Mouse (Mus musculus) left cerebral cortex, postnatal 36 days (tissue): Measurements from ENCODE around the gene Ctnna2. TPM values are rescaled to one million over a fixed set of nuclear protein-coding genes. Genes with fewer than 3 reads are reported as not detected.

Source experiments
- DNase-seq, 2 experiments: peaks; one replicate each; pipeline ENCODE4 v3.0.0; 2021 to 2022; ENCODE audit warnings: low spot score in 2 of 2, mixed read lengths in 1 of 2
- intact Hi-C: fragments of 180-260 bp; cut with DNase I; formaldehyde crosslinking; loops from one replicate; pipeline ENCODE4 v1.15.1; 2025
- total RNA-seq, 2 experiments: library from RNA; stranded (reverse); gene quantifications; 2 replicates each; pipeline ENCODE4 v1.2.3; 2021

Gene Ctnna2
- total RNA-seq, 2 experiments from 2014 or later: 115 to 122 TPM

DNA sequence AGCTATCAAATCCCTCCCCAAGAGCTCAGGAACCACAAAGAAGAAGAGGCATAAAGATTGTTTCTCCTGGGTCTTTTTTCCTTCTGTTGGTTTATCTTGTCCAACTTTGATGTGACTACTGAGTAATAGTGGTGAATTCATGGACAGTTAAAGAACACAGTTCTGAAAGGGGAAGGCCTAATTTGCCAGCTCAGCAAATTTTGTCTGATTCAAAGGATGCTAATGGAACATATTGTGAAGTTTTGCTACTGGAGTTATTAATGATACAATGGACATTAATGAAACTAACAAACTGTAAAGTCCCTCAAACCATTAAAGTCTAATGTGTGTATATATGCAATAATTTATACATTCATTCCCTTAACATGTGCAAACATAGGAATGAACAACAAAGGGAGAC is 635.7 kb downstream of the Ctnna2 start:
- DNase-seq: no peak
- intact Hi-C loops: no loop called here

DNA sequence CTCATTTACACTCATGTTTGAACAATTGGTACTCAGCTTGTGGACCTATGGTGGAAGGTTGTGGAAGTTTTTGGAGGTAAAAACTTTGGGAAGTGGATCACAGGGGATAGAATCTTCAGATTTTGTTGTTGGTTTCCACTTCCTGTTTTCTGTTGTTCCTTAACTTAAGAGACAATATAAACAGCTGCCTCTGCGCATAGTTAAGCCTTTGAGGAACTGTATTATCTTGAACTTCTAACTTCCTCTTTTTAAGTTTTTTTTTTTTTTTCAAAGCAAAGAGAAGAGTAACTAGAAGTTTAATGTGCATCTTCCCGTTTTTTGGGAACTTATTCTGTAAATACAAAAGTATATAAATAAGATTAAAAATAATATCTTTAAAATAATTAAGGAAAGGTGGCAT is 644.0 kb downstream of the Ctnna2 start:
- DNase-seq: no peak
- intact Hi-C loops: no loop called here

DNA sequence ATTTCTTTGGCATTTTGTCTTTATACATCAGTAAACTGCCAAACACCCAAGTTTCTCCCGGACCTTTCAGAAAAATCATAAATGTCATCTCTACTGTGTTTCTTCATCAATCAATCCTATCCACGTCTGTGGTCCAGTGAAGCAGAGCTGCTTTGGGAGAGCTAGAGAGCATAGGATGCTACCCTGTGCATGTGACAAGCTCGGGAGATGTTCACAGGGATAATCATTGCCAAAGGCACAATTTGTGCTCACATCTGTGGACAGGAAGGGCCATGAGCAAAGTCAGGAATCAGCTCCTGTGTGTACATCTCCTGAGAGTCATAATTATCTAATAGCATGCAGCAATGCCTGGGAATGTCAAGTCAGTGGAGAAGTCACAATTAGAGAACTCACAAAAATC is 654.8 kb downstream of the Ctnna2 start:
- peak in 1 of 2 experiments; percentile 6 for DNase-seq
- intact Hi-C loops: no loop called here

DNA sequence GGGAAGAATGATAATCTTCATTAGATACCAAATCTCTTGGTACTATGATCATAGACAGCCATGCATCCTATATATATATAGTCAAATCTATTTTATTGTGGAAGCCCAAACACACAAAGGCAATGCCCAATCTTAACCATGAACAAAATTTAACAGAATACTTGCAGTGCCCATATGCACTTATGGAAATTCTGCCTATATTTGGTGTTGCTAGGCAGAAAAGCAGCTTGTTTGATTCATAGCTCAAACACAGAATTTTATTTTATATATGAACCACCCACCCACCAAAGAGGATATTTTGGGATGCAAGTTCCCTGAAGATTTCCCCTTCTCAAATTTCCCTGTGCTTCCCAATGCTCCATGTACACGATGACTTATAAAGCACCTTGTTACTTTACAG is 655.2 kb downstream of the Ctnna2 start:
- intact Hi-C loops: no loop called here
- no peak for DNase-seq

DNA sequence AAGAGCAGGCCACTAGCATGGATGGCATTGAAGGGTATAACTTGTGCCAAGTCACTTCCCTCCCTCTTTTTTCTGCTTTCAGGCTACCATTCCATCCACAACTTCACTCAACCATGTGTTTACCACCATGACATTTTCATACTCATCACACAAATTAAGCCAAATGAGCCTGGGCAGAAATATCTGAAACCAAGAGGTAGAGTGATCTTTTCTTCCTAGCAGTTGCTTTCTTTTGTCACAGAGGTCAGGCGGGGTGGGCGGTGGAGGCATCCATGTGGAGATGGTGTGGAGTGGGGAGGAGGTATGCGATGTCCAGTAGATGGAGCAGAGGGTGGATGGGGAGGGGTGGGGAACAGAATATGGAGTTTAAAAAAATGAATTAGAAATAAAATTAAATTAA is 672.7 kb downstream of the Ctnna2 start:
- no peak for DNase-seq
- intact Hi-C loops: no loop called here

DNA sequence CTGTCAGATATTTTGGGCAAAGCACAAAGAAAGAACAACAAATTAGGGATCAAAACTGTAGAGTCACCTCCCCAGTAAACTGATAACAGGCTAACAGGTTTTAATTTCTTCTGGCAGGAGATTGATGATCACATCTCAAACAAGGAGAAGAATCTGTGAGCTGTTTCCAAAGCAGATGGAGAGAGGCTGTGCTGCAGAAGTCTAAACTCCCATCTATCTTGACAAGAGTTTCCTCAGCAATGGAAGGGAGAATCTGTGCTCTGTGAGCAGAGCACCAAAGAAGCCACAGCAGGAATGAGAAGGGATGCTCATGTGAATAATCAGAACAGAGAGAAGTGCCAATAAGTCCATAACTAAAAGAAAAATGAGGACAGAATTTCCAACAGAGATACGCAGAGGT is 678.2 kb downstream of the Ctnna2 start:
- no peak for DNase-seq
- intact Hi-C loops: no loop called here

DNA sequence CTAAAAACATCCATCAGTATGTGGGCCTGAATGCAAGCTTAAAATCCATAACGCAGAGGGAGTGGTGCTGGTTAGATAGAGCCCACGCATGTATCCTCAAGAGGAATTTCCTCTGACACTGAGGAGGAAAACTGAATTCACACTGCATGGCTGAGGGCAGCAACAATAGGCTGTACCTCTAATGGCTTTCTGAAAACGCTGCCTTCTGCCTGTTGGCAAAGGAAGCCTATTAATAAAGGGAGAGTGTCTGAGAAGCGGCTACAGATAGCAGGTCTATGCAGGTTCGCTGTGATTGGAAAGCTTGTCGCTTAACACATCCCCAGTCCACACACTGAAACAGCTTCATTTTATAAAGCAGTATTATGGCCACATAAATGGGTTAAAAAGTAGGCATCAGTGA is 688.1 kb downstream of the Ctnna2 start:
- no peak for DNase-seq
- intact Hi-C loops: no loop called here

DNA sequence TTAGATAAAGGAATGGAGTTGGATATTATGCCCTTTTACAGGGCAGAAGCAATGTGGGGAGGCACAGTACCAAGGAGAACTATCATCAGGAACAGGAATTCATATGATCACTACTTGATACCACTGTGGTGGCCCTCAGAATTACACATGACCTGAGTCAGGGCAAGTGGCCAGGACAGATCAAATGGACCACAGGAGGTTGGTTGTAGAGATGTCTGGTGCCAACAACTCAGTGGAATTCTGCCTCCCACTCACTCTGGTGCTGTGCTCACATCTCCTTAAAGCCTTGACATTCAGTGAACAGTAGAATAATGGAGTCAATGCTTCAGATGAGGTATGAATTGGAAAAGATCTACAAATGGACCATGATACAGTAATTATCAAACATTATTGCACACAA is 691.1 kb downstream of the Ctnna2 start:
- intact Hi-C loops: no loop called here
- no peak for DNase-seq

DNA sequence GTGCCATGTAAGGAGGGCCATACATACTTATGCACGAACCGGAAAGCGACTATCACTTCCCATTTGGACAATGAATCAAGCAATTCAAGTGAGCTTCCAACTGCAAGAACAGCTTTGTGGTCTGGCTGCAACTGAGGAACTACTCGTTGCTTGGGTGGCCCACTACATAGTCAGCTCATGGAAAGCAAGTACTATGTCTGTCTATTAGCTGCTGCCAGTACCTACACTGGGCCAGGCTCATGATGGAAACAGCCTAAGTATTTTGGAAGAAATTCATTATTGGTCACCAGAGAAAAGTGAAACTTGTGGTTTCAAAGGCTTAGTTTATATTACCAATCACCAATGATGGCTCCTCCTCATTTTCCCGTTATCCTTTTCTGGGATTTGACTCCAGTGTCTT is 693.2 kb downstream of the Ctnna2 start:
- DNase-seq: no peak
- intact Hi-C loops: no loop called here

DNA sequence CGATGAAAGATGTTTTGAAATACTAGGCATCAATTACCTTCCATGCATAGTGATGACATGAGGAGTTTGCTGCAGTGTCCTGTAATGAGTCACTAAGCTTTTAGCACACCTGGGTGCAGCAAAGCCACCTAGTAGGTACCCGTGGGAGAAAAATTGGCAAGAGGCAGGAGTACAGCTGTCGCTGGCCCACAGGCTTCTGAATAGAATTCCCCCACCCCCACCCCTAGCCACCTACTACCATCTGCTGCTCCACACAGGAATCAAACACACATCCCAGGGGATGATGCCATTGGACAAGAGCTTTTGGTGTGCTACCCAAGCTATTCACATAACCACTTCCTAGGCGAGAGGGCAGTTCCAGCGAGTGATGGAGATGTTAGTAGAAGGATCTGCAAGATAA is 700.7 kb downstream of the Ctnna2 start:
- intact Hi-C loops: no loop called here
- peak; percentile 41 to 56 for DNase-seq

DNA sequence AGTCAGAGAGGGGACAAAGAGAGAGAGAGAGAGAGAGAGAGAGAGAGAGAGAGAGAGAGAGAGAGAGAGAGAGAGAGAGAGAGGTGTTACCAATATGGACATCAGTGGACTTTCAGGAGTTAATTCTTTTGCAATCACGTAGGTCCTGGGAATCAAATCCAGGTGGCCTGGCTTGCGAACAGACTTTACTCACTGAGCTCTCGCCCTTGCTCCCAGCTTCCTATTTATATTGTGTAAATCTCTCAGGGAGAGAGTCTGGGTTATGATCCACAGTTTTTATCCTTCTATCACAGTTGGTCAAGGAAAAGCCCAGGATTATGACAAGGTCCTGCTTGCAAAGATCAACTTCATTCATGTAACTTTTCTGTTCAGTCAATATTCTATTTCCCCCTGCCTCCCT is 714.3 kb downstream of the Ctnna2 start:
- intact Hi-C loops: no loop called here
- DNase-seq: no peak

DNA sequence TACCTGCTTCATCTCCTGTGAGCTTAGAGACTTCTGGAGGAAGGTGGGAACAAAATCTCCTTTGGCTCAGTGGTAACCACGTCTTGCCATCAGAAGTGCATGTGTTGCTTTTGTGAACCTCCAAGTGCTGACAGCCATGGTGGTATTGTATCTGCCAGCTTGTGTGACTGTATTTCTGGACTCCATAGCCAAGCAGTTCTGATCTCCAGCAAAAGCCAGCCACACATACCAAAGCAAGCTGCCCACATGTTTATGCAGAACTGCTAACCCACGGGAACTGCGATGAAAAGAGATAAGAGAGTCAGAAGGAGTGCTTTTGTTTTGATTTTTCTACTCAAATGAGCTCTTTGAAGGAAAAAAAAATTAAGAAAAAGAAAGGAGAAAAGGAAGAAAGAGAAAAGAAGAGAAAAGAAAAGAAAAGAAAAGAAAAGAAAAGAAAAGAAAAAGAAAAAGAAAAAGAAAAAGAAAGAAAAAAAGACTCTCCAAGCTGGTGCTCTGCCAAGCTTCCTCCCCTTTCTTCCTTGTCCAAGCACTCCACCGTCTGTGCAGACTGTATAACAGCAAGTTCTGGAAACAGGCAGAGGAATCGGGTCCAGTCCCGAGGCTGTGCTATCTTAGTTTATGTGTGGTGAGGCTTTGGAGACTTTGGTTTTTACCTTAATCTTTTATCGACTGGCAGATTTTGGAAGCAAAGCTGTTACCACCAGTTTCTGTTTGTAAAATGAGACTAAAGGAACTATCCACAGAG is 722.0 kb downstream of the Ctnna2 start:
- DNase-seq: no peak
- intact Hi-C loops: no loop called here

DNA sequence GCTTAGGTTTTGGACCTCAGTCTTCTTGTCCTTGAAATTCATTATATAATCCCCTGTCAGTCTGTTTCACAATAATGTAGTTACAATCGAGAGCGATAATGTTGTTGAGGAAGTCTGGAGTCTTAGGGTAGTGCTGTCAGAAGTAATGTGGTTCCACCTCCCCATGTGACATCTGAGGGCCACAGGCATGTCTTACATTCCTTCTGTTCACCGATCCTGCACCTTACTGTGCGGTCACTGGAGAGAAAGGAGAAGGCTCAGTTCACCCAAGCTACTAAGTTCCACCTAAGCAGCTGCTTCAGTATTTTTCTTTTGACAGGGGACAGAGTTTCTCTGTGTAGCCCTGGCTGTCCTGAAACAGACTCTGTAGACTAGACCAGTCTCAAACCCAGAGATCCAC is 723.2 kb downstream of the Ctnna2 start:
- intact Hi-C loops: no loop called here

DNA sequence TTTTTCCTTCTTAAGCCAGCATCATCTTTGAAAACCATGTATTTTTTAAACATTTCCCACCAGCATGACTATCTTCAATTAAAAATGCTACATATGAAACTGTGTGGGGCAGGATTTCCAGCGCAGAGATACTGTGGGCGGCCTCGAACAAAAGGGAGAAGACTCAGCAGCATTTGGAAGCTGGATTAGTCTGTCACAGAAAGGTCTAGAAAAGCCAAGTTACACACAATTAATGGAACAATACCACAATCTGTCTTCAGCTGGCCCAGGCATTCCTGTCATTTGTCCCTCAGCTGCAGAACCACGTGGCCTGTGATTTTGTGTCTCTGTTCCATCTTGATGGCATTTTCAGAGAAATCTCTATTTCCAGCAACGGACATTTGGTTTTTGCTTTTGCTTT is 726.0 kb downstream of the Ctnna2 start:
- intact Hi-C loops: no loop called here
- no peak for DNase-seq

More for the DNA sequence above, 723.2 kb downstream of the Ctnna2 start:
- no peak for DNase-seq

DNA sequence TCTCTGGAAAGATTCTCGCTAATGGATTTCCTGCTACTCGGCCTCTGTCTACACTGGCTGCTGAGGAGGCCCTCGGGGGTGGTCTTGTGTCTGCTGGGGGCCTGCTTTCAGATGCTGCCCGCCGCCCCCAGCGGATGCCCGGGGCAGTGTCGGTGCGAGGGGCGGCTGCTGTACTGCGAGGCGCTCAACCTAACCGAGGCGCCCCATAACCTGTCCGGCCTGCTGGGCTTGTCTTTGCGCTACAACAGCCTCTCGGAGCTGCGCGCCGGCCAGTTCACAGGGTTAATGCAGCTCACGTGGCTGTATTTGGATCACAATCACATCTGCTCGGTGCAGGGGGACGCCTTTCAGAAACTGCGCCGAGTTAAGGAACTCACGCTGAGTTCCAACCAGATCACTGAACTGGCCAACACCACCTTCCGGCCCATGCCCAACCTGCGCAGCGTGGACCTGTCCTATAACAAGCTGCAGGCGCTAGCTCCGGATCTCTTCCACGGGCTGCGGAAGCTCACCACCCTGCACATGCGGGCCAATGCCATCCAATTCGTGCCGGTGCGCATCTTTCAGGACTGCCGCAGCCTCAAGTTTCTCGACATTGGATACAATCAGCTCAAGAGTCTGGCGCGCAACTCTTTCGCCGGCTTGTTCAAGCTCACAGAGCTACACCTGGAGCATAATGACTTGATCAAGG is 735.8 kb downstream of the Ctnna2 start:
- intact Hi-C loops: no loop called here
- peak in 1 of 2 experiments; percentile 57 for DNase-seq

DNA sequence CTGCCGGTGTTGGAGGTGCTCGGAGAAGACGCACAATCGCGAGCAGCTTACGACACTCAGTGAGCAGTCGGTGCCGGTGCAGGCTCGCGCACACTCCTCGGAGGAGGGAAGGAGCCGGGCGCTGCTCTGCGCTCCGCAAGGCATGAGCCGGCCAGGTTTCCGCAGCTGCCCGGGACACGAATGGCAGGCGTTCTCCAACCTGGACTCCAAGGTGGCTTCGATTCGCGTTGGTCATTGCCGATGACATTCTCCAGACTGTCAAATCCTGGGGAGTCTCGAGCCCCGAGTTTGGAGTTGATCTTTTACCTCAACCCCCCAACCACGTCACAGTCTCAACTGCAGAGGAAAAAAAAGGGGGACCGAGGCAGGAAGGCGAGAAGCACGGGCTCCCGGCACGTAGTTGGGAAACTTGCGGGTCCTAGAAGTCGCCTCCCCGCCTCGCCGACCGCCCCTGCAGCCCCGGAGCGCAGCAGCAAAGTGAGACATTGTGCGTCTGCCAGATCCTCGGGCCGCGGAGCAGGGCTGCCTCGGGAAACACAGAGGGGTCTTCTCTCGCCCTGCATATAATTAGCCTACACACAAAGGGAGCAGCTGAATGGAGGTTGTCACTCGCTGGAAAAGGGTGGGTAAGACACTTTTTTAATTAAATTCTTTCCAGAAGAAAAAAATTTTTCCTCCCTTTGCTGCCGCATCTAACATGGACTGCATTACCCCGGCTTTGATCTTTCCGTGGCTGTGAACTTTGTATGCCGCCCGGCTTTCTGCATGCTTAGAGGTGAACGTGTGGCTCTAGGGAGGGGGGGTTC is 736.7 kb downstream of the Ctnna2 start, which contains the start of gene Lrrtm1:
Gene Lrrtm1, plus strand, starts transcription at position 89 of the 806 bp plus-strand sequence.
- intact Hi-C loops: no loop called here
- peak; percentile 82 to 84 for DNase-seq

DNA sequence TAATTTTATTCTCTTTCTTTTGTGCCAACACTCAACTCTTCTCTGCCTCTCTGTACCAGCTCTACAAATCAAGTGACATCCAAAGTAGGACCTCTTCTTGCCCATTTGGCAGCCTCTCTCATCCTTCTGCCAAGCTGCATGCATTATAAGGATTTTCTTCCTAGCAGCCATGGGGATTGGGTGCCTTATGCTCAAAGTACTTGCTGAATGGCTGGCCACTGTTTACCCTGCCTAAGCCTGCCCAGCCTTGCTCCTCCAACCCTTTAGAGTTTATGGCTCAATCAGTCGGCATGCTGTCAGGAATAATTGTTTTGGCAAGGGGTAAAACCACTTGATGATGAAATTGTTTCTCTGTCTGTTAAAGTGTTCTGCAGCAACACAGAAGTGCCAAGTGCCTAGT is 739.1 kb downstream of the Ctnna2 start:
- no peak for DNase-seq
- intact Hi-C loops: no loop called here

DNA sequence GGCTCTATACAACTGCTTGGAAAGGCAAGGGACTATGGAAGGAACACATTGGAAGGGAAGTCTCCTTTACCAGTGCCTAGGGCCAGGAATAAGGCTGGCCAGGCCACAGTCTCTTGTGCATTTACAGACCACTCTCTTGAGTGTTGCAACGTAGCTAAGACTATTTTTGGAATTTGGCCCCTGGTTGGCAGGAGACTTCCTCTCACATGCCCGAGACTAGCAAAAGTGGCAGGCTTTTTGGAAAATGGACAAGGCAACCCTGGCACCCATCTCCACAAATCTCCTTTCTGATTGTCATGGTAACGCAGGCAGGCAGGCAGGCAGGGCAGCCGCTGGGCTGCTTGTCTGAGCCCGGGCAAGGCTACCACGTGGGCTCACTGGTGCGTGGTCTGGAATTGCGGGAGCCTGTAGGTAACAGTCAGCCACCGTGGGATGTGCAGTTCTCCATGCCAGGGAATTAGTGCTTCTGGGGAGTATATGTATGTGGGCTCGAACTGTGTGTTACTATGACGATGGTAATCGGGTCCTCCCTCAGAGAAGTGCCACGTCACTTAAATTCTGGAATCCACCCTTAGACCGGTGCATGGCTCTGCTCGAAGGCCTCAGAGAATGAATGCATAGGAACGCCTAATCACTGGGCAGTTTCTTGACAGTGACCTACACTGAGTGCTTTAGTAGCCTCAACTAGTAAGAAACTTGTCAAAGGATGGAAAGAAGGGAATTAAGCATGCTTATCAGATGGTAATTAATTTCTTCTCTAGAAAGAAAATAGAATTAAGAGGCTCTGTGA is 756.5 kb downstream of the Ctnna2 start:
- intact Hi-C loops: no loop called here

DNA sequence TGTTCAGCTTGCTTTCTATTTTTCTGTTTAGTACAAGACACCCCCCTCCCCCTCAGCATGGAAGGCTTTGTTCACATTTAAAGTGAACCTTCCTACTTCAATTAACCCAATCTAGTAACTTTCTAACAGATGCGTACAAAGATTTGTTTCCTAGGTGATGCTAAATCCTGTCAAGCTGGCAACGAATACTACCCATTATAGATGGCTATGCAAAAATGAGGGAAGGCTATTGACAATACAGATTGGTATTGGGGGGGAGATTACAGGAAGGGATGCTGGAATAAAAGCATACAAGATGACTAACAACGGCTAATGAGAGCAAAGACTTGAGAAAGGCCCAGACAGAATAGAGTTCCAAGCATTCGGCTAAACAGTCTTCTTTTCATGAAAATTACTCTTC is 758.7 kb downstream of the Ctnna2 start:
- intact Hi-C loops: no loop called here
- DNase-seq: no peak

More for the DNA sequence above, 756.5 kb downstream of the Ctnna2 start:
- peak; percentile 66 to 76 for DNase-seq

DNA sequence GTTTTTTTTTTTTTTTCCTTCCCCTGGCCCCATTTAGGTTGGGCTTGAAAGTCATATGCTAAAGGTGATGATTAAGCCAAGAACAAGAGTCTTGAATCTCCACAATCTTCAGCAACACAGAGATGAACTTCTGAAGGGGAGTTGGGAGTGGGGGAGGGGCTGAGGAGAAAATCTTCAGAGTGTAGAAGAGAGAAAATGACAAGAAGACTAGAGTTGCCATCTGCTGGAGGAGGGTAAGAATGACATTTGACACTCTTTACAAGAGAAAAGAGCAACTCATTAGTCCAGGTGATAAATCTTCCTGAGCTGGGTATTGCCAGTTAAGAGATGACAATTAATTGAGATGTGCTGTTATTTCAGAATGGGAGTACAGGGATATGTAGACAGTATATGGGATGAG is 760.6 kb downstream of the Ctnna2 start:
- intact Hi-C loops: no loop called here
- no peak for DNase-seq
